Mouse (Mus musculus) adrenal gland, adult 2 months (tissue): ENCODE measurements around the gene Icam5. TPM values are rescaled to one million over a fixed set of nuclear protein-coding genes. Genes with fewer than 3 reads are reported as not detected.
"Not testable (repeated sequence)": the region's sequence is repeated elsewhere in the genome, so short reads cannot be mapped to it uniquely, and the experiment has no call there.

Experiments
- DNase-seq: peaks from one replicate; pipeline ENCODE4 v3.0.0; 2021
- long read RNA-seq: library from polyadenylated mRNA; stranded (forward); transcript quantifications from one replicate; pipeline ENCODE4 v2.0.0, GENCODE M21; 2021
- polyA plus RNA-seq: library from polyadenylated mRNA; depleted of rRNA; stranded (reverse); fragments of >200 nt; gene quantifications from 2 replicates; pipeline ENCODE4 v1.2.3, GENCODE M21; 2012; rRNA removed
- total RNA-seq, 2 experiments: library from RNA; stranded (reverse); gene quantifications; 2 replicates each; pipeline ENCODE4 v1.2.3; 2021

The Icam5 gene
- under 1 TPM; 0.17 to 0.31 TPM for total RNA-seq
- 0.41 and 0.48 TPM in 2 replicates for polyA plus RNA-seq
- long read RNA-seq, partial matches to known transcripts = 0 of 1 reads
- long read RNA-seq, other reads (novel, unspliced or antisense) = 1 of 1 reads

- DNase-seq = peak; percentile 48
Measured at GRCm38 (mm10) chr9:21031896-21032351, at the start of gene Icam5. Icam5 (plus strand) TSS chr9:21032073.

- no peak for DNase-seq
Measured at GRCm38 (mm10) chr9:20982171-20982570, 49.7 kb upstream of the Icam5 start.

- DNase-seq = no peak
Measured at GRCm38 (mm10) chr9:20983169-20983568, 48.7 kb upstream of the Icam5 start.

GRCm38 (mm10) chr9:20986952-20987686, 44.8 kb upstream of the Icam5 start:
- no peak for DNase-seq

GRCm38 (mm10) chr9:20987953-20988352, 43.9 kb upstream of the Icam5 start:
- no peak for DNase-seq

- DNase-seq = no peak
Measured at GRCm38 (mm10) chr9:20990861-20991260, 41.0 kb upstream of the Icam5 start.

- DNase-seq = no peak
Measured at GRCm38 (mm10) chr9:20991587-20991986, 40.3 kb upstream of the Icam5 start.

- DNase-seq = no peak
Measured at GRCm38 (mm10) chr9:20993165-20993898, 38.5 kb upstream of the Icam5 start.

- DNase-seq = no peak
Measured at GRCm38 (mm10) chr9:20995069-20995468, 36.8 kb upstream of the Icam5 start.

GRCm38 (mm10) chr9:20997065-20997464, 34.8 kb upstream of the Icam5 start:
- no peak for DNase-seq

GRCm38 (mm10) chr9:20998337-20998736, 33.5 kb upstream of the Icam5 start:
- not testable (repeated sequence) for DNase-seq

- DNase-seq = peak; percentile 15
Measured at GRCm38 (mm10) chr9:21000811-21001210, 31.1 kb upstream of the Icam5 start.

GRCm38 (mm10) chr9:21001651-21002200, 30.1 kb upstream of the Icam5 start:
- DNase-seq = no peak

GRCm38 (mm10) chr9:21002270-21002626, 29.6 kb upstream of the Icam5 start:
- DNase-seq = no peak

- peak; percentile 91 for DNase-seq
Measured at GRCm38 (mm10) chr9:21002627-21003551, 29.0 kb upstream of the Icam5 start, which contains the start of gene Mrpl4. Mrpl4 (plus strand) TSS chr9:21002738.

- DNase-seq = no peak
Measured at GRCm38 (mm10) chr9:21007313-21007952, 24.4 kb upstream of the Icam5 start.

- no peak for DNase-seq
Measured at GRCm38 (mm10) chr9:21008007-21008406, 23.9 kb upstream of the Icam5 start.

GRCm38 (mm10) chr9:21010362-21010761, 21.5 kb upstream of the Icam5 start:
- DNase-seq = no peak

GRCm38 (mm10) chr9:21010939-21011541, 20.8 kb upstream of the Icam5 start:
- not testable (repeated sequence) for DNase-seq

- peak; percentile 42 for DNase-seq
Measured at GRCm38 (mm10) chr9:21011846-21012312, 20.0 kb upstream of the Icam5 start.

GRCm38 (mm10) chr9:21012368-21012767, 19.5 kb upstream of the Icam5 start:
- no peak for DNase-seq
